Mouse (Mus musculus) intestine, embryonic 14.5 days (tissue): ENCODE data around the gene Slco1a5. TPM values are rescaled to one million over a fixed set of nuclear protein-coding genes. Genes with fewer than 3 reads are reported as not detected.

Source experiments
- ATAC-seq: fragments of 200-750 bp; cut with Nextera tagmentation; replicated peaks from 2 replicates; pipeline ENCODE4 v1.8.0; 2017; ENCODE audit warnings: low read depth, moderate number of reproducible peaks, moderate TSS enrichment, moderate library complexity; ENCODE audit not compliant: low FRiP score, low TSS enrichment
- DNase-seq: peaks from one replicate; pipeline ENCODE4 v3.0.0-alpha.2; 2018; ENCODE audit warnings: low spot score
- H3K27ac ChIP-seq: fragments of 300-500 bp; sonication (generic); 2 replicates; pipeline ENCODE4 v1.5.1; 2014; ENCODE audit warnings: low read depth, mild to moderate bottlenecking, control low read depth
- H3K27me3 ChIP-seq: fragments of 300-500 bp; sonication (generic); replicated peaks from 2 replicates; pipeline ENCODE4 v1.6.1; 2014; ENCODE audit warnings: low read length, control low read depth; ENCODE audit not compliant: control insufficient read depth, insufficient read depth
- H3K36me3 ChIP-seq: fragments of 300-500 bp; sonication (generic); 2 replicates; pipeline ENCODE4 v1.6.1; 2014; ENCODE audit warnings: low read length, control low read depth; ENCODE audit not compliant: control insufficient read depth, insufficient read depth
- H3K4me1 ChIP-seq: fragments of 300-500 bp; sonication (generic); replicated peaks from 2 replicates; pipeline ENCODE4 v1.6.1; 2014; ENCODE audit warnings: low read length, control low read depth, mixed read lengths; ENCODE audit not compliant: control insufficient read depth, insufficient read depth
- H3K4me2 ChIP-seq: fragments of 300-500 bp; sonication (generic); 2 replicates; pipeline ENCODE4 v1.6.1; 2014; ENCODE audit warnings: low read length
- H3K4me3 ChIP-seq: fragments of 300-500 bp; sonication (generic); 2 replicates; pipeline ENCODE4 v1.5.1; 2014; ENCODE audit warnings: low read depth, low read length, control low read depth, mixed read lengths
- H3K9ac ChIP-seq: fragments of 300-500 bp; sonication (generic); 2 replicates; pipeline ENCODE4 v1.6.1; 2014; ENCODE audit warnings: mild to moderate bottlenecking, low read length
- H3K9me3 ChIP-seq: fragments of 300-500 bp; sonication (generic); 2 replicates; pipeline ENCODE4 v1.6.1; 2016; ENCODE audit warnings: low read length, control low read depth; ENCODE audit not compliant: control insufficient read depth
- WGBS: fragments of 180-500 bp; shearing (Covaris S2); extraction: QIAGEN DNeasy Blood & Tissue Kit; methylation state at CpG from one replicate; pipeline ENCODE4 v1.1.7; 2014; 5-methylcytosine and 5-hydroxymethylcytosine counted together
- polyA plus RNA-seq: library from polyadenylated mRNA; unstranded; fragments of >200 nt; fragmentation: Nextera tagmentation; extraction: Ambion mirVana; gene quantifications from 2 replicates; pipeline ENCODE4 v1.2.1, GENCODE M21; 2014

Gene Slco1a5
- 0.22 TPM in 1 of 2 replicates, not detected in the other for polyA plus RNA-seq

- H3K4me1 ChIP-seq, result 0 out of 2 replicates have a peak, but pooled peaks cover 5% of the 10 kb centered on the region
- no peak within 1 kb of the TSS for H3K27ac ChIP-seq
- 25% methylated on average over 4 of the region's 4 CpGs for WGBS
- no peak within 1 kb of the TSS for H3K9ac ChIP-seq
- H3K27me3 ChIP-seq, result no peaks in the 10 kb centered on the region
- no peak for DNase-seq
- ATAC-seq, result no peak
- no peak within 1 kb of the TSS for H3K4me2 ChIP-seq
- no peaks in the 10 kb centered on the region for H3K36me3 ChIP-seq
- H3K4me3 ChIP-seq, result no peak within 1 kb of the TSS
- H3K9me3 ChIP-seq, result no peaks in the 10 kb centered on the region
Observed at GRCm38 (mm10) chr6:142322881-142323280, at the start of gene Slco1a5. Gene Slco1a5 (minus strand): TSS chr6:142322981.

GRCm38 (mm10) chr6:142369568-142369967 is 46.8 kb upstream of the Slco1a5 start:
- 88% methylated on average over 3 of the region's 3 CpGs for WGBS
- ATAC-seq, result no peak
- H3K36me3 ChIP-seq, result peaks cover 61% of the 10 kb centered on the region

GRCm38 (mm10) chr6:142367565-142367964 is 44.8 kb upstream of the Slco1a5 start:
- Histone ChIP-seq H3K9me3 (no peaks in the 10 kb centered on the region), H3K4me1 (no peaks in the 10 kb centered on the region), H3K27me3 (no peaks in the 10 kb centered on the region), H3K27ac (no peak overlapping the region), H3K9ac (no peak overlapping the region), H3K4me2 (no peak overlapping the region), H3K4me3 (no peak overlapping the region), H3K36me3 (peaks cover 62% of the 10 kb centered on the region)
- no peak for DNase-seq
- WGBS, result 93% methylated on average over 3 of the region's 3 CpGs
- no peak for ATAC-seq

More at GRCm38 (mm10) chr6:142369568-142369967, 46.8 kb upstream of the Slco1a5 start:
- no peak overlapping the region for H3K4me2 ChIP-seq
- no peaks in the 10 kb centered on the region for H3K4me1 ChIP-seq
- H3K4me3 ChIP-seq, result no peak overlapping the region
- DNase-seq, result no peak
- H3K27me3 ChIP-seq, result no peaks in the 10 kb centered on the region
- no peak overlapping the region for H3K9ac ChIP-seq
- H3K9me3 ChIP-seq, result no peaks in the 10 kb centered on the region
- no peak overlapping the region for H3K27ac ChIP-seq

- ATAC-seq (no peak), DNase-seq (no peak)
- Histone ChIP-seq H3K36me3 (peaks cover 62% of the 10 kb centered on the region), H3K9ac (no peak overlapping the region), H3K27ac (no peak overlapping the region), H3K4me3 (no peak overlapping the region), H3K4me1 (no peaks in the 10 kb centered on the region), H3K27me3 (no peaks in the 10 kb centered on the region), H3K4me2 (no peak overlapping the region), H3K9me3 (no peaks in the 10 kb centered on the region)
- WGBS, result 93% methylated on average over 10 of the region's 10 CpGs
Observed at GRCm38 (mm10) chr6:142366473-142367018, 43.8 kb upstream of the Slco1a5 start.

DNA sequence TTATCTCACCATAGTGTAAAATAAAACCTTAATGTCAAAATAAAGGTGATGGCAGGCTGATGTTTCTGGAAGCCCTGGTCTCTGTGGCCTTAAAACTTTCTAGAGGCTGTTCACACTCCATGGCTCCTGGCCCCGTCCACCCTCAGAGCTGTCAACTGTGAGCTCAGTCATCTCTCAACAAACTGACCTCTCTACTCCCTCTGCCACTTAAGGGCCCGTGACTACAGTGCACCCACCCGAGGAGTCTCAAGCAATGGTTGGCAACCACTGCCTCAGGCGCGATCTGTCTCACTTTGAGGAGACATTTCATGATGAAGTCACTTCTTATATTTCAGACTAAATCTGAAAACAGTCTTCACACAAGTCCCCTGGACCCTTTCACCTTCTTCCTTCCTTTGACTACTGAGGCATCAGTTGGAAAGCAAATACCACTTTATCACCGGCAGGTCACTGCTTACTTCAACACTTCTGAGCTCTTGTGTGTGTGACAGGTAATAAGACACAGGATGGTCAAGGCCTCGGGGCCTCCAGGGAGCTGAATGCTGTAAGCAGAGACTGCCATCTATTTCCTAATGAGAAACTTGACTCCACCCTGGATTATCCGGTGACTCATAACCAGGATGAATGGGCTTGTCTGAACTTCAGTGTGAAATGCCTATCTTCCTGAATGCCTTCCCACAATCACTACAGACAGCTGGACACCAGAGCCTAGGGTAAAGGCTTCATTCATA is 43.1 kb upstream of the Slco1a5 start:
- Histone ChIP-seq H3K4me1 (no peaks in the 10 kb centered on the region), H3K4me2 (no peak overlapping the region), H3K9ac (no peak overlapping the region), H3K9me3 (no peaks in the 10 kb centered on the region), H3K27ac (no peak overlapping the region), H3K27me3 (no peaks in the 10 kb centered on the region), H3K36me3 (peaks cover 62% of the 10 kb centered on the region), H3K4me3 (no peak overlapping the region)
- WGBS, result 90% methylated on average over 8 of the region's 8 CpGs
- ATAC-seq (no peak), DNase-seq (no peak)

- no peaks in the 10 kb centered on the region for H3K4me1 ChIP-seq
- H3K27me3 ChIP-seq, result no peaks in the 10 kb centered on the region
- no peak overlapping the region for H3K9ac ChIP-seq
- no peaks in the 10 kb centered on the region for H3K9me3 ChIP-seq
- DNase-seq (no peak), ATAC-seq (no peak)
- no peak overlapping the region for H3K27ac ChIP-seq
- no peak overlapping the region for H3K4me2 ChIP-seq
- H3K36me3 ChIP-seq, result peaks cover 62% of the 10 kb centered on the region
- H3K4me3 ChIP-seq, result no peak overlapping the region
- 70% methylated on average over 9 of the region's 9 CpGs for WGBS
Observed at GRCm38 (mm10) chr6:142363019-142363576, 40.3 kb upstream of the Slco1a5 start.

GRCm38 (mm10) chr6:142362036-142362435 is 39.3 kb upstream of the Slco1a5 start:
- H3K4me1 ChIP-seq, result no peaks in the 10 kb centered on the region
- no peak overlapping the region for H3K27ac ChIP-seq
- no peaks in the 10 kb centered on the region for H3K27me3 ChIP-seq
- no peak overlapping the region for H3K9ac ChIP-seq
- H3K4me2 ChIP-seq, result no peak overlapping the region
- H3K4me3 ChIP-seq, result no peak overlapping the region
- 89% methylated on average over 6 of the region's 6 CpGs for WGBS
- H3K9me3 ChIP-seq, result no peaks in the 10 kb centered on the region
- no peak for ATAC-seq
- DNase-seq, result no peak
- peaks cover 63% of the 10 kb centered on the region for H3K36me3 ChIP-seq

GRCm38 (mm10) chr6:142357106-142357505 is 34.3 kb upstream of the Slco1a5 start:
- Histone ChIP-seq H3K4me1 (no peaks in the 10 kb centered on the region), H3K9ac (no peak overlapping the region), H3K4me2 (no peak overlapping the region), H3K27ac (no peak overlapping the region), H3K27me3 (no peaks in the 10 kb centered on the region), H3K4me3 (no peak overlapping the region), H3K36me3 (peaks cover 69% of the 10 kb centered on the region), H3K9me3 (no peaks in the 10 kb centered on the region)
- ATAC-seq (no peak), DNase-seq (no peak)
- 67% methylated on average over 7 of the region's 7 CpGs for WGBS
